Mouse (Mus musculus): ENCODE data around the gene Hsph1. TPM values are rescaled to one million over a fixed set of nuclear protein-coding genes. Genes with fewer than 3 reads are reported as not detected.

The Hsph1 gene
- 54.8 TPM for polyA plus RNA-seq (2014; fragmentation: Illumina TruSeq; extraction: RNeasy Lipid Tissue Mini Kit (QIAGEN cat#74804); ENCODE audit: low read depth, low replicate concordance)

DNA sequence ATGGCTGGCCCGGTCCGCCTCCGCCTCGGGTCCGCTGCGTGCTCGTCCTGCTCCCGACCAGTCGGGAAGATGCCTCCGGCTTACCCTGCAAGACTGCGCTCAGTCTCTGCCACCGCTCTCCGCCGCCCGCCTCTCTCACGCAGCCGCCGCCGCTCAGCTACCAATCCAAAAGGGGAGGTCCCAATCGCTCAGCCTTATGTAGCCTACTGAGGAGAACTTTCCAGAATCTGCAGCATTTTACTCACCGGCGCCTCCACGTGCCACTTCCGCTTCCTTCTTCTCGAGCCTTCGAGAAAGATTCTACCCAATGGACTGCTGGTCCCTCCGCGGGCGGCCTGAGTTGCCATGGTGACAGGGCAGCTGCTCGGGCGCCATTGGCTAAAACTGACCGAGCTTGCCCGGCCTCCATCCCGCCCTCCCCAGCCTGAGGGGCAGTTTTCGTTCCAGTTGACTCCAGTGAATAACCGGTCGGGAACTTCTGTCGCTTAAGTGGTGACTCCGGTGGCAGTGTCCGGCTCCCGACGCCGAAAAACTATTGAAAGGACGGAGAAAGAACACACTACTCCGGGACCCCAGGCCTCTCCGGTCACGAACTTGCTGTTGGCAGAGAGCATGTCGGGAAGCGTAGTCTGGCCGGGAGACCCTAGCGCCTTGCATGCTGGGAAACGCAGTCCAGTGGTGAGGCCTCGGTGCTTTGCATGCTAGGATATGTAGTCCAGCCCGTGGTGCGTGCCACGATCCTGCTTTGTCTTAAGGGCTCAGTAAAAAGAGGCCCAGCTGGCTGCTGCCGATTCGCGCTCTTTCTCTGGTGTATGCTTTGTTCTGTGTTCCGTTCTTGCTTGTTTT lies at the start of gene Hsph1:
Gene Hsph1 (minus strand): TSS at position 302 of the 846 bp plus-strand sequence.

DNA sequence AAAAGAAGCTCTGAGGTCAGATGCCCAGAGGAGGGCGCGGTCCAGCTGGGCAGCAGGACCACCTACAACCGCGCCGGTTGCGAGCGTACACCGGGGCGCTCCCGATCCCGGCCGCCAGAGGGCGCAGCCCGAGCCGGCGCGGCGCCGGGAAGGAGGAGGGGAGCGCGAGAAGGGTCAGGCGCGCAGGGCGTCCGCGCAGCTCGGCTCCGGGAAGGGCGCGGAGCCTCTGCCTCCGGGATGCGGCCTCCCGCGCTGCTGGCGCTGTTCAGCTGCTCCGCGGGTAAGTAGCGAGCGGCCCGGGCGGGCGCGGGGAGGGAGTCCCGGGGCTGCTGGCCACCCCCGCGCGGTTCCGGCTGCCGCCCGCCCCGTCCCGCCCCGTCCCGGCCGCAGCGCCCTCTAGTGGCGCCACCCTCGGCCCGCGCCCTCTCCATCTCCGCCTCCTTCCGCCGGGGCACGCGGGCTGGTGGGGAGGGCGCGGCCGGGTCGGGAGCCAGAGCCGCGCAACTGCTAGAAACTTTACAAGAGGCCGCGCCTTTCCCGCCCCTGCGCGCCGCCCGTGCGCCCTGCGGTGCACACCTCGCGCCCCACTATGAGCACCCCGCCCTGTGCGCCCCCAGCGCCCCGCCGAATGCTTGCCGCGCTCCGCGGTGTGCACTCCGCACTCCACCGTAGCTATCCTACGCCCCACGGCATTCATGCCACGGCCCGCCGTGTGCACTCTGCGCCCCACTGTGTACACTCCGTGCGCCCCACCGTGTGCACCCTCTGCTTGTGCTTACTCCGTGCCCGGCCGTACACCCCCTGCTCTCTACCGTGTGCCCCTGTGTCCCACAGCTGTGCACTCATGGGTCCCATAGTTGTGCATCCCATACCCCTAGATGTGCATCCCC lies 42.2 kb upstream of the Hsph1 start, which contains the start of gene B3glct:
Gene B3glct (plus strand): TSS at position 131 of the 890 bp plus-strand sequence.

Other genes with a start within 250 kb of the Hsph1 start
- 16.2 TPM for gene Medag, start 224.6 kb downstream of the Hsph1 start, polyA plus RNA-seq (2014; fragmentation: Illumina TruSeq; extraction: RNeasy Lipid Tissue Mini Kit (QIAGEN cat#74804); ENCODE audit: low read depth, low replicate concordance)
- not detected for gene Tex26, start 196.7 kb downstream of the Hsph1 start, polyA plus RNA-seq (2014; fragmentation: Illumina TruSeq; extraction: RNeasy Lipid Tissue Mini Kit (QIAGEN cat#74804); ENCODE audit: low read depth, low replicate concordance)
- 0.18 TPM for gene Wdr95, start 107.7 kb downstream of the Hsph1 start, polyA plus RNA-seq (2014; fragmentation: Illumina TruSeq; extraction: RNeasy Lipid Tissue Mini Kit (QIAGEN cat#74804); ENCODE audit: low read depth, low replicate concordance)
- 5.0 TPM for gene B3glct, start 41.9 kb upstream of the Hsph1 start, polyA plus RNA-seq (2014; fragmentation: Illumina TruSeq; extraction: RNeasy Lipid Tissue Mini Kit (QIAGEN cat#74804); ENCODE audit: low read depth, low replicate concordance)